Mouse (Mus musculus) myocyte (in vitro differentiated cells): ENCODE results near the gene Rxfp4. TPM values are rescaled to one million over a fixed set of nuclear protein-coding genes. Genes with fewer than 3 reads are reported as not detected.

Experiments
- H3K27me3 ChIP-seq: one replicate; pipeline ENCODE4 v1.6.1; 2011; ENCODE audit not compliant: control insufficient read depth, insufficient read depth, insufficient read length
- H3K36me3 ChIP-seq: one replicate; pipeline ENCODE4 v1.6.1; 2011; ENCODE audit not compliant: control insufficient read depth, insufficient read depth
- H3K4me2 ChIP-seq: one replicate; pipeline ENCODE4 v1.6.1; 2011; ENCODE audit warnings: low read depth, control low read depth
- H3K4me3 ChIP-seq: one replicate; pipeline ENCODE4 v1.5.1; 2011; ENCODE audit warnings: mild to moderate bottlenecking, control low read depth, moderate library complexity
- H3K79me2 ChIP-seq: one replicate; pipeline ENCODE4 v1.6.1; 2011; ENCODE audit not compliant: control insufficient read depth, insufficient read depth
- H3ac ChIP-seq: one replicate; pipeline ENCODE4 v1.6.1; 2011; ENCODE audit not compliant: control insufficient read depth, insufficient read length
- CEBPB ChIP-seq: IDR thresholded peaks from 2 replicates; pipeline ENCODE4 v1.6.1; 2011; ENCODE audit warnings: mild to moderate bottlenecking, moderate library complexity; ENCODE audit not compliant: poor library complexity, insufficient read depth, severe bottlenecking
- E2F4 ChIP-seq: IDR thresholded peaks from one replicate; pipeline ENCODE4 v1.6.1; 2011; ENCODE audit warnings: mild to moderate bottlenecking, control low read depth, moderate library complexity; ENCODE audit not compliant: insufficient read depth
- MAX ChIP-seq: IDR thresholded peaks from one replicate; pipeline ENCODE4 v1.6.1; 2011; ENCODE audit warnings: low read depth, mild to moderate bottlenecking, control low read depth
- MYOD1 ChIP-seq, 3 experiments: IDR thresholded peaks; one replicate each; pipeline ENCODE4 v1.6.1; 2011; ENCODE audit warnings: control low read depth in 2 of 3, low read depth in 2 of 3, mild to moderate bottlenecking in 2 of 3, moderate library complexity in 1 of 3; ENCODE audit not compliant: insufficient read length in 2 of 3, control insufficient read depth in 1 of 3
- MYOG ChIP-seq, 3 experiments: IDR thresholded peaks; one replicate each; pipeline ENCODE4 v1.6.1; 2011; ENCODE audit warnings: control low read depth in 2 of 3, low read depth in 2 of 3, mild to moderate bottlenecking in 2 of 3; ENCODE audit not compliant: insufficient read length in 2 of 3, control insufficient read depth in 1 of 3, insufficient read depth in 1 of 3
- POLR2A ChIP-seq: IDR thresholded peaks from one replicate; pipeline ENCODE4 v1.6.1; 2011; ENCODE audit warnings: low read depth, mild to moderate bottlenecking, control low read depth, moderate library complexity; ENCODE audit not compliant: insufficient read length
- POLR2AphosphoS2 ChIP-seq: IDR thresholded peaks from one replicate; pipeline ENCODE4 v1.6.1; 2011; ENCODE audit warnings: low read depth, control low read depth; ENCODE audit not compliant: insufficient read length
- SRF ChIP-seq: IDR thresholded peaks from one replicate; pipeline ENCODE4 v1.6.1; 2011; ENCODE audit warnings: low read depth; ENCODE audit not compliant: control insufficient read depth, insufficient read length
- TCF12 ChIP-seq: IDR thresholded peaks from one replicate; pipeline ENCODE4 v1.6.1; 2011; ENCODE audit warnings: mild to moderate bottlenecking, control low read depth; ENCODE audit not compliant: poor library complexity, insufficient read depth, severe bottlenecking
- TCF3 ChIP-seq: IDR thresholded peaks from one replicate; pipeline ENCODE4 v1.6.1; 2011; ENCODE audit warnings: low read depth, control low read depth; ENCODE audit not compliant: insufficient read length
- USF1 ChIP-seq: IDR thresholded peaks from one replicate; pipeline ENCODE4 v1.6.1; 2011; ENCODE audit warnings: low read depth, mild to moderate bottlenecking, control low read depth, moderate library complexity
- polyA plus RNA-seq: library from polyadenylated mRNA; unstranded; fragments of >200 nt; fragmentation: generic; extraction: Trizol; gene quantifications from one replicate; pipeline ENCODE4 v1.2.1, GENCODE M21; 2012; ENCODE audit warnings: missing spikeins

Rxfp4 gene
- polyA plus RNA-seq, 1 experiment: not detected

- Histone ChIP-seq H3K27me3 (no peaks in the 10 kb centered on the region), H3K4me2 (no peak overlapping the region), H3ac (no peak overlapping the region), H3K4me3 (no peak overlapping the region), H3K36me3 (no peaks in the 10 kb centered on the region), H3K79me2 (no peaks in the 10 kb centered on the region)
- TF ChIP-seq MYOG (IDR thresholded peaks at IDR 0.05; ENCODE audit: control insufficient read depth in 1 of 3, insufficient read depth in 1 of 3, insufficient read length in 2 of 3, low read depth in 2 of 3): no peak
- no peak for TF ChIP-seq TCF12
- no peak for TF ChIP-seq E2F4
- TF ChIP-seq CEBPB: no peak
- TF ChIP-seq POLR2A: no peak
- no peak for TF ChIP-seq POLR2AphosphoS2
- TF ChIP-seq SRF: no peak
- no peak for TF ChIP-seq MAX
- TF ChIP-seq USF1: no peak
Observed at GRCm38 (mm10) chr3:88603714-88604161, 49.2 kb downstream of the Rxfp4 start.

GRCm38 (mm10) chr3:88602466-88602865 lies 50.5 kb downstream of the Rxfp4 start:
- TF ChIP-seq TCF3: no peak
- TF ChIP-seq MYOD1 (IDR thresholded peaks at IDR 0.05; ENCODE audit: control insufficient read depth in 1 of 3, insufficient read length in 2 of 3, low read depth in 2 of 3): no peak
- no peak for TF ChIP-seq CEBPB
- no peak for TF ChIP-seq POLR2AphosphoS2
- no peak overlapping the region for H3K4me3 ChIP-seq

More at GRCm38 (mm10) chr3:88602466-88602865, 50.5 kb downstream of the Rxfp4 start:
- Histone ChIP-seq H3ac (no peak overlapping the region), H3K27me3 (no peaks in the 10 kb centered on the region), H3K4me2 (no peak overlapping the region), H3K79me2 (no peaks in the 10 kb centered on the region), H3K36me3 (no peaks in the 10 kb centered on the region)

Other genes starting within 250 kb of the Rxfp4 start
- 59.0 TPM for gene Pmf1, start 242.8 kb downstream of the Rxfp4 start, polyA plus RNA-seq
- 19.3 TPM for gene Slc25a44, start 228.0 kb downstream of the Rxfp4 start, polyA plus RNA-seq
- 0.35 TPM for gene Sema4a, start 192.0 kb downstream of the Rxfp4 start, polyA plus RNA-seq
- 954 TPM for gene Lmna, start 143.2 kb downstream of the Rxfp4 start, polyA plus RNA-seq
- 8.1 TPM for gene Mex3a, start 120.7 kb downstream of the Rxfp4 start, polyA plus RNA-seq
- 0.13 TPM for gene Rab25, start 104.8 kb downstream of the Rxfp4 start, polyA plus RNA-seq
- gene Lamtor2, start 100.1 kb downstream of the Rxfp4 start, polyA plus RNA-seq: 165 TPM
- gene Ubqln4, start 99.4 kb downstream of the Rxfp4 start, polyA plus RNA-seq: 44.9 TPM
- gene Ssr2, start 77.3 kb downstream of the Rxfp4 start, polyA plus RNA-seq: 294 TPM
- gene Arhgef2, start 47.2 kb downstream of the Rxfp4 start, polyA plus RNA-seq: 361 TPM
- gene Khdc4, start 32.7 kb upstream of the Rxfp4 start, polyA plus RNA-seq: 17.2 TPM
- gene Rit1, start 63.7 kb upstream of the Rxfp4 start, polyA plus RNA-seq: 62.3 TPM
- gene Syt11, start 122.0 kb upstream of the Rxfp4 start, polyA plus RNA-seq: 3.1 TPM
- gene Gon4l, start 182.1 kb upstream of the Rxfp4 start, polyA plus RNA-seq: 11.7 TPM